Mouse (Mus musculus) cerebellum, postnatal 14 days (tissue): Measurements from ENCODE around the gene Aldoart2.
"Not testable (repeated sequence)": the region's sequence is repeated elsewhere in the genome, so short reads cannot be mapped to it uniquely, and the experiment has no call there.

Experiments
- DNase-seq, 2 experiments: peaks; one replicate each; pipeline ENCODE4 v3.0.0; 2021; ENCODE audit warnings: mixed read lengths in 2 of 2

Gene Aldoart2

DNA sequence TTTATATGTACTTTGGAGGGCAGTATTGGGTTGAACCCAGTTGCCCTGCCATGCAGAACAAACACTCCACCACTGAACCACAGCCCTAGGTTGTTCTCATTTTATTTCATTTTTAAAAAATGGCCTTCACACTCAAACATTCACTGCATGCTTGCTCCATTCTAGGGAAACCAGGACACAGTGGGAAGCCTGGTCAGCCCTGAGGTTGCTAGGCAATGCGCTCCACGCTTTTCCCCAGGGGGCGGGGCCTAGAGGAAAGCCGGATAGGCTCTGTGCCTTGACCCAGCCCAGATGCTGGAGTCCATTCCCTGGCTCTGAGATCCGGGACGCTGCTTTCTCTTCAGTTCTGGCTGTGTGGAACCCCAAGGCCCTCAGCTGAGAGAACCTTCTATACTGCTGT lies 8.8 kb downstream of the Aldoart2 start:
- DNase-seq: peak; percentile 9 to 15

DNA sequence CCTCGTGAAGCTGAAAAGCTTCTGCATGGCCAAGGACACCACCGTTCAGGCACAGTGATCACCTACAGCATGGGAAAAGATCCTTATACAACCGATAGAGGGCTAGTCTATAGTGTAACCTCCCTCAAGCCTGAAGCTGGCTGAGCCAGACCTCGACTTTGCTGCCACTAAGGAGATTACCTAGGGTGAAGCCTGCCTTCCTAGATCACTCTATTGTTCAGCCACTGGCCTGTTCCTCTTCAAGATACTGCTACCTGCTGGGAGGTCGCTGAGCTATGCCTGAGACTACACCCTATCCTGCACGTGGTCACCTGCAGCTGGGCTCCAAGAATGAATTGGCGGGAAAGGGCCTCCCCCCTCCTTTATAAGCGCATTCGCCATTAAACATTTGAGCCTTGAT lies 21.9 kb downstream of the Aldoart2 start:
- DNase-seq: not testable (repeated sequence)

DNA sequence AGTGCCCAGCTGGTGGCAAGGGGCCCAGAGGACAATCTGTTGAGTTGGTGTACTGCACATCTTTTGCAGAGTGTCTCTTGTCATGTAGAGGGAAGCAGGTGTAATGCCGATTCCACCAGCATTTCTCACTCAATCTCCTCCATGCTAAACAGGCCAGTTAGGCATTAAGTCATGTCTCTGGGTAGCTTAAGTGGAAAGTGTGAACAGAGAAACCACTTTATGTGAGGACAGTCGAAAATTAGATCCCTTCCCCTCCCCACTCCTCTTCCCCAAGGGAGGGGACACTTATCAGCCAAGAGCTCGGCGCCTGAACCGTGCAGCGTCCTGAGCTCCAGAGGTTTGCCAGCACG lies 33.5 kb downstream of the Aldoart2 start:
- no peak for DNase-seq

DNA sequence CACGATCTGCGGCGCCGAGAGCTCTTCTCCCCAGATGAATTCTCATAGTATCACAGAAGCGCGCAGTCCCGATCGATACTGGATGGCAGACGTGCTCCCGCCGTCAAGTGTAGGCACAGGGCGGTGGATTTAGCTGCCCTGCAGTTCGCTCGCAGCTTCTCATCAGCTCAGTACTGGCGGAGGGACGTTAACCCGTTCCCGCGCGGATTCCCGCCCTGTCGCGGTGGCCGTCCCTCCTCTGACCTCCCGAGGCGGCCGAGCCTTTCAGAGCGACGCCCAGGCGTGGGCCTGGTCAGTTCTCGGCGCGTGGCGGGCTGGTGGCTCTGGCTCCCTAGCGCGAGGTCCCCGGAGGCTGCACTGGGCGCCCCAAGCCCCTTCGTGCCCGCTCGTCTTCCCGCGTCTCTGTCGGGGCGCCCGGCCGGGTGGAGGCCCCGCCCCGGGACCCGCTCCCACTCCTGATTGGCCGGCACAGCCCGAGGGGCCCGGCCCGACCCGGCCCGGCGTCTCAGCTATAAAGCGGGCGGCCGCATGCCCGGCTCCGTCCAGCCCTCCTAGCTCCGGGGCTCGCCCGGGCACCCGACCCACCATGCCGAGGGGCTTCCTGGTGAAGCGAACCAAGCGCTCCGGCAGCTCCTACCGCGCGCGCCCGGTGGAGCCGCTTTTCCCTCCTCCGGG lies 34.0 kb downstream of the Aldoart2 start, which contains the start of gene Insm2:
TSS of gene Insm2 (plus strand) at position 541 of the 675 bp plus-strand sequence.
- DNase-seq: peak; percentile 46 to 48

DNA sequence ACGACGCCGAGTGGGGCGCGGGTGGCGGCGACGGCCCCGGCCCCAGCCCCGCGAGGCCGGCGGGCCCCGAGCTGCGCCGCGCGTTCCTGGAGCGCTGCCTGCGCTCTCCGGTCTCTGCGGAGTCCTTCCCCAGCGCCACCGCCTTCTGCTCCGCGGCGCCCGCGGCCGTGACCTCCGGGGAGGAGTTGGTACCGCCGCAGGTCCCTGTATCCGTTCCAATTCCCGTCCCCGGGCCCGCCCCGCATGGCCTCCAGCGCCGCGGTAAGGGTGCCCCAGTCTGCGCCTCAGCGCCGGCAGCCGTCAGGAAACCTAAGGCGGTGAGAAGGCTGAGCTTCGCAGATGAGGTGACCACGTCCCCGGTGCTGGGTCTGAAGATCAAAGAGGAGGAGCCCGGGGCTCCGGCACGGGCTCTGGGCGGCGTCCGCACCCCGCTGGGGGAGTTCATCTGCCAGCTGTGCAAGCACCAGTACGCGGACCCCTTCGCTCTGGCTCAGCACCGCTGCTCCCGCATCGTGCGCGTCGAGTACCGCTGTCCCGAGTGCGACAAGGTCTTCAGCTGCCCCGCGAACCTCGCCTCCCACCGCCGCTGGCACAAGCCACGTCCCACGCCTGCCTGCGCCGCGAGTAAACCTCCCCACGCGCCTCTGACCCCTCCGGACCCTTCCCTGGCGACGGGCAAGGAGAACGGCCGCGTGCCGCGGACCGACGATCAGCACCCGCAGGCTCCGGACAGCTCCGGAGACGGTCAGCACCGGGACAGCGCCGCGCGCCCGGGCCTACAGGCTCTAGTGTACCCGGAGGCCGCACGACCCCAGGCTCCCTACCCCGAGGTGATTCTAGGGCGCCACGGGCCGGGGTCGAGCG lies 34.8 kb downstream of the Aldoart2 start:
- peak; percentile 41 to 42 for DNase-seq

DNA sequence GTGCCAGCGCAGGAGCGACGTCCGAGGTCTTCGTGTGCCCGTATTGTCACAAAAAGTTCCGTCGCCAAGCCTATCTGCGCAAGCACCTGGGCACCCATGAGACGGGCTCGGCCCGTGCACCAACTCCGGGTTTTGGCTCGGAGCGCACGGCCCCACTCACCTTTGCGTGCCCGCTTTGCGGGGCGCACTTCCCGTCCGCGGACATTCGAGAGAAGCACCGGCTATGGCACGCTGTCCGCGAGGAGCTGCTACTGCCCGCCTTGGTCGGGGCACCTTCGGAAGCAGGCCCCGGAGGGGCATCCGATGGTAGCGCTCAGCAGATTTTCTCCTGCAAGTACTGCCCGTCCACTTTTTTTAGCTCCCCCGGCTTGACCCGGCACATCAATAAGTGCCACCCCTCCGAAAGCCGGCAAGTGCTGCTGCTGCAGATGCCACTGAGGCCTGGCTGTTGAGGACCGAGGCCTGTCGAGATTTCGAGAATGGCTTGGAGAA lies 35.5 kb downstream of the Aldoart2 start:
- peak; percentile 23 to 31 for DNase-seq

DNA sequence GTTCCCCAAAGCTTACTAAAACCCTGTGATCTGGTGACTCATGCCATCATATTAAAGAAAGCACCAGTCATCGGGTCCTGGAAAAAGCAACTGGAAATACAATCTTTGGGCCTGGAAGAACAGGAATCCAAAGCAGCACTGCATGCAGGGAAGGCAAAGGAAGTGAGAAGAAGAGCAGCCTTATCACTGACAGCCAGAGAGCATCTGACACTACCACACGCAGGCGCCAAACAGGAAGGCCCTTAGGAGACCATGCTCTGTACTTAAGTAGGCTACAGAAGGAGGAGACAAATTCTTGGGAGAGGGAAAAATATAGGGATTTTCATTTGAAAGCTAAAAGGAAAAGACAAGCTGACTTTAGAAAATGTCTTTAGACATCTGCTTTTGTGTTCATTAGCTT lies 39.4 kb downstream of the Aldoart2 start:
- DNase-seq: no peak

DNA sequence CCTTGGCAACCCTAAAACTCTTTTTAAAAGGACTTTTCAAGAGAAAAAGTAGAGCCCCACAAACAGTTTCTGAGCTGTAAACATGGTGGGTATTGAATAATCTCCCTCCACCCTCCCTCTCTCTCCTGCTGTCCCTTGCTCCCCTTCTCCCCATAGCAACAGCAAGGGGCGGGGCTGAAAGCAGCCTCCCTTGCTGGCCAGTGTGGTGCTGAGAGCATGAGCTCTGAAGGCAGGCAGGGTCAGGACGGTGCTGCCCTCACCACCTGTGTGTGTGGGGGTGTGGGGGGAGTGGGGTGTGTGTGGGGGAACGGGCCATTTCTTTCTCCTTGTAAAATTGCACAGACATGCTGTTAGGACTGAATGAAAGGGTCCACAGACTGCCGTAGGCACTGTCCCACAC lies 42.9 kb downstream of the Aldoart2 start:
- DNase-seq: no peak

DNA sequence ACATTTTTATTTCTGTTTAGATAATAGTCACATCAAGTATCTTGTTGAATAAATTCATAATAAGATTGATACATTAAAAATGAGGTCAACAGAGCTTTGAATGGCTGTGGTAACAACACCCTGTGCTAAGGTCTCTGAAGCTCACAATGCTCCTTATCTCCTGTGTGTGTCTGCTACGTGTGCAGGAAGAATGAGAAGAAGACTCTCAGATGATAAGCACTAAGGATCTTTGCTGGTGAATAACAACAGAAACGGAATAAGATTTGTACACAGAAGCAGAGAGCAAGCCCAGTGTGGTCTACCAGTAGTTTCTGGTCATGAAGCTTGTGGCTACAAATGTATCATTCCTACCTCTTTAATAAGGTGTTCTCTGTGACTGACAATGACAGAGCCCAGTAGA lies 45.8 kb downstream of the Aldoart2 start:
- DNase-seq: no peak
